Mouse (Mus musculus): ENCODE results near the gene Abcg5. TPM values are rescaled to one million over a fixed set of nuclear protein-coding genes. Genes with fewer than 3 reads are reported as not detected.
A peak's percentile ranks its signal among the peaks of the same experiment; 100 is the strongest.

The Abcg5 gene
- polyA plus RNA-seq (2014; fragmentation: Nextera tagmentation; extraction: Ambion mirVana) = 0.18 and 0.53 TPM in 2 replicates

GRCm38 (mm10) chr17:84682734-84683717, at the start of gene Abcg5:
Abcg5 (minus strand) TSS chr17:84683011.
- Histone ChIP-seq H3K4me3 (ENCODE audit: low read depth, low read length) (no peak within 1 kb of the TSS), H3K4me2 (no peak within 1 kb of the TSS), H3K9ac (ENCODE audit: low read depth, low read length) (no peak within 1 kb of the TSS), H3K27ac (ENCODE audit: low read depth, low read length) (no peak within 1 kb of the TSS), H3K27me3 (replicated peaks; ENCODE audit: control insufficient read depth, insufficient read depth, low read length) (0 out of 2 replicates have a peak, but pooled peaks cover 3% of the 10 kb centered on the region), H3K4me1 (replicated peaks; ENCODE audit: control insufficient read depth, insufficient read depth, low read length) (no peaks in the 10 kb centered on the region), H3K9me3 (ENCODE audit: control insufficient read depth, low read length) (no peaks in the 10 kb centered on the region), H3K36me3 (ENCODE audit: control insufficient read depth, insufficient read depth, low read length) (no peaks in the 10 kb centered on the region)
- 66% methylated on average over 18 of the region's 18 CpGs for WGBS
- DNase-seq (ENCODE audit: low spot score) (no peak), ATAC-seq (replicated peaks; ENCODE audit: low FRiP score) (no peak)

GRCm38 (mm10) chr17:84732612-84733011, 49.8 kb upstream of the Abcg5 start:
- ATAC-seq (replicated peaks; ENCODE audit: low FRiP score) (no peak), DNase-seq (ENCODE audit: low spot score) (no peak)
- H3K4me2 ChIP-seq = no peak overlapping the region
- peaks cover 8% of the 10 kb centered on the region for H3K36me3 ChIP-seq (ENCODE audit: control insufficient read depth, insufficient read depth, low read length)
- no peaks in the 10 kb centered on the region for H3K9me3 ChIP-seq (ENCODE audit: control insufficient read depth, low read length)
- H3K27ac ChIP-seq (ENCODE audit: low read depth, low read length) = no peak overlapping the region
- H3K4me3 ChIP-seq (ENCODE audit: low read depth, low read length) = no peak overlapping the region
- WGBS = 89% methylated on average over 8 of the region's 8 CpGs
- H3K9ac ChIP-seq (ENCODE audit: low read depth, low read length) = no peak overlapping the region
- no peaks in the 10 kb centered on the region for H3K27me3 ChIP-seq (replicated peaks; ENCODE audit: control insufficient read depth, insufficient read depth, low read length)
- peaks cover 12% of the 10 kb centered on the region for H3K4me1 ChIP-seq (replicated peaks; ENCODE audit: control insufficient read depth, insufficient read depth, low read length)

- Histone ChIP-seq H3K4me2 (no peak overlapping the region), H3K4me3 (ENCODE audit: low read depth, low read length) (no peak overlapping the region), H3K4me1 (replicated peaks; ENCODE audit: control insufficient read depth, insufficient read depth, low read length) (peaks cover 12% of the 10 kb centered on the region), H3K36me3 (ENCODE audit: control insufficient read depth, insufficient read depth, low read length) (peaks cover 10% of the 10 kb centered on the region), H3K9me3 (ENCODE audit: control insufficient read depth, low read length) (no peaks in the 10 kb centered on the region), H3K27ac (ENCODE audit: low read depth, low read length) (no peak overlapping the region), H3K9ac (ENCODE audit: low read depth, low read length) (no peak overlapping the region), H3K27me3 (replicated peaks; ENCODE audit: control insufficient read depth, insufficient read depth, low read length) (no peaks in the 10 kb centered on the region)
- 90% methylated on average over 12 of the region's 12 CpGs for WGBS
- DNase-seq (ENCODE audit: low spot score) = no peak
- ATAC-seq (replicated peaks; ENCODE audit: low FRiP score) = no peak
Observed at GRCm38 (mm10) chr17:84731361-84731760, 48.5 kb upstream of the Abcg5 start.

- ATAC-seq (replicated peaks; ENCODE audit: low FRiP score) = peak; percentile 51
- H3K9me3 ChIP-seq (ENCODE audit: control insufficient read depth, low read length) = no peaks in the 10 kb centered on the region
- H3K36me3 ChIP-seq (ENCODE audit: control insufficient read depth, insufficient read depth, low read length) = peaks cover 18% of the 10 kb centered on the region
- H3K4me1 ChIP-seq (replicated peaks; ENCODE audit: control insufficient read depth, insufficient read depth, low read length) = peaks cover 12% of the 10 kb centered on the region
- peak overlapping the region; percentile 64 for H3K27ac ChIP-seq (ENCODE audit: low read depth, low read length)
- H3K4me2 ChIP-seq = peak overlapping the region; percentile 33; the same call in 1 of the 2 replicates
- no peak for DNase-seq (ENCODE audit: low spot score)
- 69% methylated on average over 5 of the region's 5 CpGs for WGBS
- H3K4me3 ChIP-seq (ENCODE audit: low read depth, low read length) = no peak overlapping the region
- no peaks in the 10 kb centered on the region for H3K27me3 ChIP-seq (replicated peaks; ENCODE audit: control insufficient read depth, insufficient read depth, low read length)
- H3K9ac ChIP-seq (ENCODE audit: low read depth, low read length) = no peak overlapping the region
Observed at GRCm38 (mm10) chr17:84729140-84729539, 46.3 kb upstream of the Abcg5 start.

GRCm38 (mm10) chr17:84728201-84728911, 45.5 kb upstream of the Abcg5 start:
- peak overlapping the region; percentile 70 for H3K27ac ChIP-seq (ENCODE audit: low read depth, low read length)
- DNase-seq (ENCODE audit: low spot score) = no peak
- peak overlapping the region; percentile 35 for H3K4me2 ChIP-seq
- 64% methylated on average over 1 of the region's 1 CpGs for WGBS
- peak; percentile 98 for ATAC-seq (replicated peaks; ENCODE audit: low FRiP score)
- no peaks in the 10 kb centered on the region for H3K9me3 ChIP-seq (ENCODE audit: control insufficient read depth, low read length)
- no peaks in the 10 kb centered on the region for H3K27me3 ChIP-seq (replicated peaks; ENCODE audit: control insufficient read depth, insufficient read depth, low read length)
- H3K9ac ChIP-seq (ENCODE audit: low read depth, low read length) = no peak overlapping the region; the same call in 1 of the 2 replicates
- peaks cover 12% of the 10 kb centered on the region for H3K4me1 ChIP-seq (replicated peaks; ENCODE audit: control insufficient read depth, insufficient read depth, low read length)
- H3K36me3 ChIP-seq (ENCODE audit: control insufficient read depth, insufficient read depth, low read length) = peaks cover 22% of the 10 kb centered on the region
- H3K4me3 ChIP-seq (ENCODE audit: low read depth, low read length) = no peak overlapping the region

- DNase-seq (ENCODE audit: low spot score) = no peak
- WGBS = 93% methylated on average over 3 of the region's 3 CpGs
- peaks cover 34% of the 10 kb centered on the region for H3K36me3 ChIP-seq (ENCODE audit: control insufficient read depth, insufficient read depth, low read length)
- no peak overlapping the region for H3K4me2 ChIP-seq
- no peak overlapping the region for H3K27ac ChIP-seq (ENCODE audit: low read depth, low read length)
- no peak for ATAC-seq (replicated peaks; ENCODE audit: low FRiP score)
- H3K9me3 ChIP-seq (ENCODE audit: control insufficient read depth, low read length) = no peaks in the 10 kb centered on the region
- H3K4me3 ChIP-seq (ENCODE audit: low read depth, low read length) = no peak overlapping the region
- peaks cover 12% of the 10 kb centered on the region for H3K4me1 ChIP-seq (replicated peaks; ENCODE audit: control insufficient read depth, insufficient read depth, low read length)
- no peak overlapping the region for H3K9ac ChIP-seq (ENCODE audit: low read depth, low read length)
- H3K27me3 ChIP-seq (replicated peaks; ENCODE audit: control insufficient read depth, insufficient read depth, low read length) = no peaks in the 10 kb centered on the region
Observed at GRCm38 (mm10) chr17:84725163-84725562, 42.4 kb upstream of the Abcg5 start.

- no peaks in the 10 kb centered on the region for H3K27me3 ChIP-seq (replicated peaks; ENCODE audit: control insufficient read depth, insufficient read depth, low read length)
- WGBS = 89% methylated on average over 9 of the region's 9 CpGs
- peaks cover 34% of the 10 kb centered on the region for H3K36me3 ChIP-seq (ENCODE audit: control insufficient read depth, insufficient read depth, low read length)
- no peak overlapping the region for H3K27ac ChIP-seq (ENCODE audit: low read depth, low read length)
- H3K9ac ChIP-seq (ENCODE audit: low read depth, low read length) = no peak overlapping the region
- H3K4me3 ChIP-seq (ENCODE audit: low read depth, low read length) = no peak overlapping the region
- DNase-seq (ENCODE audit: low spot score) (no peak), ATAC-seq (replicated peaks; ENCODE audit: low FRiP score) (no peak)
- H3K4me1 ChIP-seq (replicated peaks; ENCODE audit: control insufficient read depth, insufficient read depth, low read length) = peaks cover 6% of the 10 kb centered on the region
- H3K4me2 ChIP-seq = no peak overlapping the region
- H3K9me3 ChIP-seq (ENCODE audit: control insufficient read depth, low read length) = no peaks in the 10 kb centered on the region
Observed at GRCm38 (mm10) chr17:84724028-84724427, 41.2 kb upstream of the Abcg5 start.

- no peak for ATAC-seq (replicated peaks; ENCODE audit: low FRiP score)
- no peak overlapping the region for H3K4me2 ChIP-seq
- H3K27me3 ChIP-seq (replicated peaks; ENCODE audit: control insufficient read depth, insufficient read depth, low read length) = no peaks in the 10 kb centered on the region
- H3K27ac ChIP-seq (ENCODE audit: low read depth, low read length) = no peak overlapping the region
- no peak overlapping the region for H3K4me3 ChIP-seq (ENCODE audit: low read depth, low read length)
- H3K9ac ChIP-seq (ENCODE audit: low read depth, low read length) = no peak overlapping the region
- 81% methylated on average over 3 of the region's 3 CpGs for WGBS
- no peak for DNase-seq (ENCODE audit: low spot score)
- H3K9me3 ChIP-seq (ENCODE audit: control insufficient read depth, low read length) = no peaks in the 10 kb centered on the region
- H3K36me3 ChIP-seq (ENCODE audit: control insufficient read depth, insufficient read depth, low read length) = peaks cover 16% of the 10 kb centered on the region; the same call in 1 of the 2 replicates
- H3K4me1 ChIP-seq (replicated peaks; ENCODE audit: control insufficient read depth, insufficient read depth, low read length) = no peaks in the 10 kb centered on the region
Observed at GRCm38 (mm10) chr17:84719105-84719504, 36.3 kb upstream of the Abcg5 start.

All from liver, embryonic 11.5 days (tissue).